Mouse (Mus musculus): ENCODE measurements at regions not wholly inside any gene's neighbourhood (a gene's known extent, or its start where the extent isn't known, plus 50 kb on each side); places are given as distances from the start of the nearest gene placed in this dataset.

- H3K4me3 ChIP-seq (ENCODE audit: low read depth, low read length): no peak overlapping the region
- no peaks in the 10 kb centered on the region for H3K9me3 ChIP-seq (ENCODE audit: control insufficient read depth, low read length)
- WGBS: 96% methylated on average over 1 of the region's 1 CpGs
- no peaks in the 10 kb centered on the region for H3K4me1 ChIP-seq (replicated peaks; ENCODE audit: control insufficient read depth, insufficient read depth, low read length)
- no peak for DNase-seq (ENCODE audit: low spot score)
- no peaks in the 10 kb centered on the region for H3K36me3 ChIP-seq (ENCODE audit: control insufficient read depth, insufficient read depth, low read length)
- ATAC-seq (ENCODE audit: low FRiP score): no peak
- H3K27ac ChIP-seq (ENCODE audit: low read depth, low read length): no peak overlapping the region
- H3K4me2 ChIP-seq (replicated peaks; ENCODE audit: low read depth, low read length): no peak overlapping the region
- H3K27me3 ChIP-seq (ENCODE audit: control insufficient read depth, insufficient read depth, low read length): no peaks in the 10 kb centered on the region
- H3K9ac ChIP-seq (ENCODE audit: low read depth, low read length): no peak overlapping the region
Observed at GRCm38 (mm10) chr12:13144739-13145138, 104.3 kb downstream of the Ddx1 start.

GRCm38 (mm10) chr12:13140636-13141035 lies 108.4 kb downstream of the Ddx1 start:
- no peaks in the 10 kb centered on the region for H3K4me1 ChIP-seq (replicated peaks; ENCODE audit: control insufficient read depth, insufficient read depth, low read length)

GRCm38 (mm10) chr12:13139189-13139588 lies 109.8 kb downstream of the Ddx1 start:
- H3K36me3 ChIP-seq (ENCODE audit: control insufficient read depth, insufficient read depth, low read length): no peaks in the 10 kb centered on the region
- DNase-seq (ENCODE audit: low spot score) (no peak), ATAC-seq (ENCODE audit: low FRiP score) (no peak)
- no peaks in the 10 kb centered on the region for H3K9me3 ChIP-seq (ENCODE audit: control insufficient read depth, low read length)
- H3K27me3 ChIP-seq (ENCODE audit: control insufficient read depth, insufficient read depth, low read length): no peaks in the 10 kb centered on the region
- H3K27ac ChIP-seq (ENCODE audit: low read depth, low read length): no peak overlapping the region
- H3K4me2 ChIP-seq (replicated peaks; ENCODE audit: low read depth, low read length): no peak overlapping the region
- no peak overlapping the region for H3K9ac ChIP-seq (ENCODE audit: low read depth, low read length)
- no peak overlapping the region for H3K4me3 ChIP-seq (ENCODE audit: low read depth, low read length)
- H3K4me1 ChIP-seq (replicated peaks; ENCODE audit: control insufficient read depth, insufficient read depth, low read length): no peaks in the 10 kb centered on the region
- WGBS: 83% methylated on average over 5 of the region's 5 CpGs

More at GRCm38 (mm10) chr12:13140636-13141035, 108.4 kb downstream of the Ddx1 start:
- WGBS: 93% methylated on average over 6 of the region's 6 CpGs
- H3K27me3 ChIP-seq (ENCODE audit: control insufficient read depth, insufficient read depth, low read length): no peaks in the 10 kb centered on the region
- no peaks in the 10 kb centered on the region for H3K36me3 ChIP-seq (ENCODE audit: control insufficient read depth, insufficient read depth, low read length)
- no peak for DNase-seq (ENCODE audit: low spot score)
- no peak overlapping the region for H3K9ac ChIP-seq (ENCODE audit: low read depth, low read length)
- no peak overlapping the region for H3K27ac ChIP-seq (ENCODE audit: low read depth, low read length)
- no peak overlapping the region for H3K4me2 ChIP-seq (replicated peaks; ENCODE audit: low read depth, low read length)
- no peak for ATAC-seq (ENCODE audit: low FRiP score)
- H3K9me3 ChIP-seq (ENCODE audit: control insufficient read depth, low read length): no peaks in the 10 kb centered on the region
- no peak overlapping the region for H3K4me3 ChIP-seq (ENCODE audit: low read depth, low read length)

GRCm38 (mm10) chr12:13134168-13134567 lies 114.8 kb downstream of the Ddx1 start:
- no peaks in the 10 kb centered on the region for H3K36me3 ChIP-seq (ENCODE audit: control insufficient read depth, insufficient read depth, low read length)
- H3K9me3 ChIP-seq (ENCODE audit: control insufficient read depth, low read length): no peaks in the 10 kb centered on the region
- H3K27ac ChIP-seq (ENCODE audit: low read depth, low read length): no peak overlapping the region
- 99% methylated on average over 5 of the region's 10 CpGs for WGBS
- no peak overlapping the region for H3K4me3 ChIP-seq (ENCODE audit: low read depth, low read length)
- no peak overlapping the region for H3K9ac ChIP-seq (ENCODE audit: low read depth, low read length)
- ATAC-seq (ENCODE audit: low FRiP score): no peak
- no peak for DNase-seq (ENCODE audit: low spot score)
- H3K4me1 ChIP-seq (replicated peaks; ENCODE audit: control insufficient read depth, insufficient read depth, low read length): no peaks in the 10 kb centered on the region
- no peaks in the 10 kb centered on the region for H3K27me3 ChIP-seq (ENCODE audit: control insufficient read depth, insufficient read depth, low read length)
- no peak overlapping the region for H3K4me2 ChIP-seq (replicated peaks; ENCODE audit: low read depth, low read length)

GRCm38 (mm10) chr12:13129677-13130082 lies 119.3 kb downstream of the Ddx1 start:
- Histone ChIP-seq H3K4me2 (replicated peaks; ENCODE audit: low read depth, low read length) (no peak overlapping the region), H3K36me3 (ENCODE audit: control insufficient read depth, insufficient read depth, low read length) (no peaks in the 10 kb centered on the region), H3K4me1 (replicated peaks; ENCODE audit: control insufficient read depth, insufficient read depth, low read length) (no peaks in the 10 kb centered on the region), H3K4me3 (ENCODE audit: low read depth, low read length) (no peak overlapping the region), H3K9me3 (ENCODE audit: control insufficient read depth, low read length) (no peaks in the 10 kb centered on the region), H3K9ac (ENCODE audit: low read depth, low read length) (no peak overlapping the region), H3K27ac (ENCODE audit: low read depth, low read length) (no peak overlapping the region), H3K27me3 (ENCODE audit: control insufficient read depth, insufficient read depth, low read length) (no peaks in the 10 kb centered on the region)
- 72% methylated on average over 7 of the region's 8 CpGs for WGBS
- ATAC-seq (ENCODE audit: low FRiP score) (no peak), DNase-seq (ENCODE audit: low spot score) (no peak)

GRCm38 (mm10) chr12:13127407-13127806 lies 121.6 kb downstream of the Ddx1 start:
- Histone ChIP-seq H3K4me3 (ENCODE audit: low read depth, low read length) (no peak overlapping the region), H3K9me3 (ENCODE audit: control insufficient read depth, low read length) (no peaks in the 10 kb centered on the region), H3K27me3 (ENCODE audit: control insufficient read depth, insufficient read depth, low read length) (no peaks in the 10 kb centered on the region), H3K4me1 (replicated peaks; ENCODE audit: control insufficient read depth, insufficient read depth, low read length) (no peaks in the 10 kb centered on the region), H3K4me2 (replicated peaks; ENCODE audit: low read depth, low read length) (no peak overlapping the region), H3K27ac (ENCODE audit: low read depth, low read length) (no peak overlapping the region), H3K36me3 (ENCODE audit: control insufficient read depth, insufficient read depth, low read length) (no peaks in the 10 kb centered on the region), H3K9ac (ENCODE audit: low read depth, low read length) (no peak overlapping the region)
- 79% methylated on average over 11 of the region's 11 CpGs for WGBS
- ATAC-seq (ENCODE audit: low FRiP score): no peak
- no peak for DNase-seq (ENCODE audit: low spot score)

- 100% methylated on average over 1 of the region's 1 CpGs for WGBS
- H3K4me3 ChIP-seq (ENCODE audit: low read depth, low read length): no peak overlapping the region
Observed at GRCm38 (mm10) chr12:13125054-13125453, 124.0 kb downstream of the Ddx1 start.

GRCm38 (mm10) chr12:13122282-13122681 lies 126.7 kb downstream of the Ddx1 start:
- DNase-seq (ENCODE audit: low spot score) (no peak), ATAC-seq (ENCODE audit: low FRiP score) (0 out of 2 replicates have a peak, but pooled peaks have one; percentile 17)
- Histone ChIP-seq H3K27me3 (ENCODE audit: control insufficient read depth, insufficient read depth, low read length) (no peaks in the 10 kb centered on the region), H3K36me3 (ENCODE audit: control insufficient read depth, insufficient read depth, low read length) (no peaks in the 10 kb centered on the region), H3K4me1 (replicated peaks; ENCODE audit: control insufficient read depth, insufficient read depth, low read length) (no peaks in the 10 kb centered on the region), H3K4me3 (ENCODE audit: low read depth, low read length) (no peak overlapping the region), H3K4me2 (replicated peaks; ENCODE audit: low read depth, low read length) (no peak overlapping the region), H3K9me3 (ENCODE audit: control insufficient read depth, low read length) (no peaks in the 10 kb centered on the region), H3K27ac (ENCODE audit: low read depth, low read length) (no peak overlapping the region), H3K9ac (ENCODE audit: low read depth, low read length) (no peak overlapping the region)
- WGBS: 58% methylated on average over 9 of the region's 9 CpGs

More at GRCm38 (mm10) chr12:13125054-13125453, 124.0 kb downstream of the Ddx1 start:
- H3K27me3 ChIP-seq (ENCODE audit: control insufficient read depth, insufficient read depth, low read length): no peaks in the 10 kb centered on the region
- DNase-seq (ENCODE audit: low spot score) (no peak), ATAC-seq (ENCODE audit: low FRiP score) (no peak)
- H3K27ac ChIP-seq (ENCODE audit: low read depth, low read length): no peak overlapping the region
- no peaks in the 10 kb centered on the region for H3K9me3 ChIP-seq (ENCODE audit: control insufficient read depth, low read length)
- no peak overlapping the region for H3K9ac ChIP-seq (ENCODE audit: low read depth, low read length)
- no peaks in the 10 kb centered on the region for H3K36me3 ChIP-seq (ENCODE audit: control insufficient read depth, insufficient read depth, low read length)
- no peaks in the 10 kb centered on the region for H3K4me1 ChIP-seq (replicated peaks; ENCODE audit: control insufficient read depth, insufficient read depth, low read length)
- H3K4me2 ChIP-seq (replicated peaks; ENCODE audit: low read depth, low read length): no peak overlapping the region

GRCm38 (mm10) chr12:13120581-13120980 lies 128.4 kb downstream of the Ddx1 start:
- Histone ChIP-seq H3K9me3 (ENCODE audit: control insufficient read depth, low read length) (no peaks in the 10 kb centered on the region), H3K27me3 (ENCODE audit: control insufficient read depth, insufficient read depth, low read length) (no peaks in the 10 kb centered on the region), H3K9ac (ENCODE audit: low read depth, low read length) (no peak overlapping the region), H3K4me2 (replicated peaks; ENCODE audit: low read depth, low read length) (no peak overlapping the region), H3K36me3 (ENCODE audit: control insufficient read depth, insufficient read depth, low read length) (no peaks in the 10 kb centered on the region), H3K27ac (ENCODE audit: low read depth, low read length) (no peak overlapping the region), H3K4me1 (replicated peaks; ENCODE audit: control insufficient read depth, insufficient read depth, low read length) (no peaks in the 10 kb centered on the region), H3K4me3 (ENCODE audit: low read depth, low read length) (no peak overlapping the region)
- ATAC-seq (ENCODE audit: low FRiP score): no peak
- WGBS: 46% methylated on average over 7 of the region's 7 CpGs
- DNase-seq (ENCODE audit: low spot score): no peak
